8 mouse cellular contexts compared by ENCODE assay signal in the genomic region with DNA sequence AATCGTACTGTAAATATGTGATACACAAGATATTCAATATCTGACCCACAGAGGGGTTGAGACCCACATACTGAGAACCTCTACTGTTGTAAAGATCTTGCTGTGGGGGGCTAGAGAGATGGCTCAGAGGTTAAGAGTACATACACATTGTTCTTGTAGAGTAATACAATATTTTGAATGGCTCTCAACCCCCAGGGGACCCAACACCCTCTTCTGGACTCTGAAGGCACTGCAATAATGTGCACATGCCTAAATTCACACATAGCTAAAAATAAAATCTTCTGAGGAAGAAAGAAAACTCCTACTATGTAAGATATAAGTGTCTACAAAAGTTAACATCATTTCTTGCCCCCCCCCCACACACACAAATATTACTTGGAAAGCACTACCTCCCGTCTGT. TPM values are rescaled to one million over a fixed set of nuclear protein-coding genes. Genes with fewer than 3 reads are reported as not detected.
DNase-seq lines count a peak whose midpoint lies in the region; ATAC-seq and TF ChIP-seq lines count a peak whose summit lies in the region.

No protein-coding gene starts in this region.

- no peak overlapping the region for H3K4me3 ChIP-seq in embryonic facial prominence, embryonic 11.5 days (ENCODE audit: low read depth, low read length)
- no peak overlapping the region for H3K4me3 ChIP-seq in embryonic facial prominence, embryonic 10.5 days
- H3K4me3 ChIP-seq in left cerebral cortex, adult 2 months = no peak overlapping the region
- H3K4me3 ChIP-seq in forebrain, embryonic 15.5 days = no peak overlapping the region

- H3K9ac ChIP-seq in embryonic facial prominence, embryonic 11.5 days (replicated peaks; ENCODE audit: low read length) = no peak overlapping the region
- no peak overlapping the region for H3K9ac ChIP-seq in forebrain, embryonic 15.5 days (replicated peaks)

- DNase-seq in embryonic facial prominence, embryonic 11.5 days (ENCODE audit: low spot score) = peak; percentile 11
- no peak for DNase-seq in embryonic facial prominence, embryonic 10.5 days (ENCODE audit: low spot score)
- no peak for DNase-seq in left cerebral cortex, adult 2 months (ENCODE audit: extremely low spot score in 1 of 2, low spot score in 2 of 2)
- DNase-seq in left cerebral cortex, adult 9 months (ENCODE audit: low spot score in 2 of 2) = no peak
- peak; percentile 32 for DNase-seq in CD4-positive helper T cell, adult 2 months (ENCODE audit: low read depth, low spot score)
- peak; percentile 32 for DNase-seq in lung, postnatal 36 days
- DNase-seq in right cerebral cortex, postnatal 36 days (ENCODE audit: low spot score in 2 of 2) = no peak

- H3K27ac ChIP-seq in embryonic facial prominence, embryonic 11.5 days (replicated peaks; ENCODE audit: low read depth, low read length) = no peak overlapping the region
- no peak overlapping the region for H3K27ac ChIP-seq in embryonic facial prominence, embryonic 10.5 days (replicated peaks)
- no peak overlapping the region for H3K27ac ChIP-seq in left cerebral cortex, adult 2 months
- no peak overlapping the region for H3K27ac ChIP-seq in forebrain, embryonic 15.5 days (replicated peaks)

- WGBS in embryonic facial prominence, embryonic 11.5 days = 76% methylated on average over 2 of the region's 2 CpGs
- WGBS in embryonic facial prominence, embryonic 10.5 days = 80% methylated on average over 2 of the region's 2 CpGs
- 74% methylated on average over 2 of the region's 2 CpGs for WGBS in forebrain, embryonic 15.5 days

- no peaks in the 10 kb centered on the region for H3K9me3 ChIP-seq in embryonic facial prominence, embryonic 11.5 days (replicated peaks; ENCODE audit: control insufficient read depth, low read length)
- H3K9me3 ChIP-seq in embryonic facial prominence, embryonic 10.5 days = no peaks in the 10 kb centered on the region
- no peaks in the 10 kb centered on the region for H3K9me3 ChIP-seq in forebrain, embryonic 15.5 days

- intact Hi-C loops in left cerebral cortex, adult 2 months (cut with DNase I) = no loop called here

- peak; percentile 42 for TF ChIP-seq CTCF in left cerebral cortex, adult 2 months (IDR thresholded peaks at IDR 0.05)

- no peaks in the 10 kb centered on the region for H3K36me3 ChIP-seq in embryonic facial prominence, embryonic 11.5 days (replicated peaks; ENCODE audit: control insufficient read depth, insufficient read depth, low read depth, low read length)
- H3K36me3 ChIP-seq in embryonic facial prominence, embryonic 10.5 days (replicated peaks) = no peaks in the 10 kb centered on the region
- no peaks in the 10 kb centered on the region for H3K36me3 ChIP-seq in forebrain, embryonic 15.5 days

- H3K4me1 ChIP-seq in embryonic facial prominence, embryonic 11.5 days (ENCODE audit: control insufficient read depth, insufficient read depth, low read length) = no peaks in the 10 kb centered on the region
- peaks cover 13% of the 10 kb centered on the region for H3K4me1 ChIP-seq in embryonic facial prominence, embryonic 10.5 days
- peaks cover 4% of the 10 kb centered on the region; the same call in 1 of the 2 replicates for H3K4me1 ChIP-seq in forebrain, embryonic 15.5 days

- no peak for ATAC-seq in embryonic facial prominence, embryonic 11.5 days (replicated peaks; ENCODE audit: insufficient number of reproducible peaks, low FRiP score, low TSS enrichment, low read depth)
- no peak for ATAC-seq in forebrain, embryonic 15.5 days (replicated peaks)

- no peaks in the 10 kb centered on the region for H3K27me3 ChIP-seq in embryonic facial prominence, embryonic 11.5 days (ENCODE audit: control insufficient read depth, insufficient read depth, low read length)
- H3K27me3 ChIP-seq in embryonic facial prominence, embryonic 10.5 days (replicated peaks; ENCODE audit: low read depth, poor library complexity, severe bottlenecking) = no peaks in the 10 kb centered on the region
- H3K27me3 ChIP-seq in forebrain, embryonic 15.5 days = no peaks in the 10 kb centered on the region

- H3K4me2 ChIP-seq in embryonic facial prominence, embryonic 11.5 days (ENCODE audit: low read depth, low read length) = no peak overlapping the region
- H3K4me2 ChIP-seq in forebrain, embryonic 15.5 days (replicated peaks) = no peak overlapping the region

RNA-seq across cellular contexts. Expression of a gene that starts 4.6 kb away (rescaled TPM):
- polyA plus RNA-seq in embryonic facial prominence, embryonic 11.5 days (2014; fragmentation: Nextera tagmentation; extraction: Ambion mirVana) = 10.1 and 11.5 TPM in 2 replicates
- 11.2 and 13.5 TPM in 2 replicates for polyA plus RNA-seq in embryonic facial prominence, embryonic 10.5 days (2016; fragmentation: Nextera tagmentation; extraction: Ambion mirVana)
- total RNA-seq in left cerebral cortex, adult 2 months (2021) = 10 to 100 TPM; 75.9 to 80.7 TPM
- polyA plus RNA-seq in forebrain, embryonic 15.5 days (2015; fragmentation: Nextera tagmentation; extraction: Ambion mirVana) = 19.9 and 21.0 TPM in 2 replicates

RNA-seq across cellular contexts. Expression of a gene that starts 21.9 kb away (rescaled TPM):
- 34.9 and 36.2 TPM in 2 replicates for polyA plus RNA-seq in embryonic facial prominence, embryonic 11.5 days (2014; fragmentation: Nextera tagmentation; extraction: Ambion mirVana)
- 30.8 and 32.4 TPM in 2 replicates for polyA plus RNA-seq in embryonic facial prominence, embryonic 10.5 days (2016; fragmentation: Nextera tagmentation; extraction: Ambion mirVana)
- total RNA-seq in left cerebral cortex, adult 2 months (2021) = 100 to 1,000 TPM; 138 to 142 TPM
- polyA plus RNA-seq in forebrain, embryonic 15.5 days (2015; fragmentation: Nextera tagmentation; extraction: Ambion mirVana) = 58.1 and 62.0 TPM in 2 replicates

Comparison
In these comparisons a context has a peak if more than half of its experiments do, and no peak if none do; other contexts are left out.
1. DNase-seq: peak in embryonic facial prominence, embryonic 11.5 days (single experiment), CD4-positive helper T cell, adult 2 months (single experiment) and lung, postnatal 36 days (single experiment); none in embryonic facial prominence, embryonic 10.5 days (single experiment), left cerebral cortex, adult 2 months (0 of 2), left cerebral cortex, adult 9 months (0 of 2) and right cerebral cortex, postnatal 36 days (0 of 2).